ENCODE assay signal across 20 mouse cellular contexts in the genomic region with DNA sequence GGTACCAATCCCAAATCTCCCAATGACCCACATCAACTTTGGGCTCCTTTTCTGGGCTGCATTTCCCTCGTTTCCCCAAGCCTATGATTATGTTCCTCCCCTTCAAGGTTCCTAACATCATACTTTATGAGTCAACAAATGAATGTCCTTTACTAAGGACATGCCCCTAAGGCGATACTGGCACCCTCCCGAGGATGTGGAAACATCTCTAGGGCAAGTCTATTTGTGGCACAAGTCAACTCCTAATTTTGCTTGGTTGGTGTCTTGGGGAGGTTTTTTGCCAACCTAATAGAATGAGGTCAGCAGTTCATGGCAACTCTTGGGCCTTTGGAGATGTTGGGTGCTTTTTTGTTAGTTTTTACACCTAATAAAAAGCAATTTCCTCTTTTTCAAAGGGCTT.
"Had no signal": no experiment of that assay in that cellular context is flagged by ENCODE, and none has a peak within 500 bp of the region (broad histone marks: within the 10 kb centered on the region; RNA-seq: fewer than 3 reads in every experiment).

No protein-coding gene starts in this region.

- H3K4me3 ChIP-seq: layer of hippocampus, adult 2 months; left cerebral cortex, adult 2 months; liver, embryonic 13.5 days; midbrain, embryonic 12.5 days; midbrain, embryonic 15.5 days; myocyte; neural tube, embryonic 13.5 days; stomach, embryonic 15.5 days had no signal

- H3K27me3 ChIP-seq: liver, embryonic 13.5 days; midbrain, embryonic 12.5 days; midbrain, embryonic 15.5 days; neural tube, embryonic 13.5 days; stomach, embryonic 15.5 days had no signal

- DNase-seq: kidney, adult 2 months; kidney, postnatal 25 days; layer of hippocampus, postnatal 36 days; left cerebral cortex, postnatal 4 days; liver, embryonic 13.5 days; lung, adult 2 months; lung, postnatal 14 days; lung, postnatal 4 days; retina, postnatal 1 day; right cerebral cortex, postnatal 25 days; spleen, adult 18-20 months; thymus, postnatal 25 days had no signal

- H3K27ac ChIP-seq: kidney, postnatal 0 days; layer of hippocampus, adult 2 months; left cerebral cortex, adult 2 months; liver, embryonic 13.5 days; midbrain, embryonic 12.5 days; midbrain, embryonic 15.5 days; neural tube, embryonic 13.5 days; stomach, embryonic 15.5 days had no signal

- ATAC-seq: midbrain, embryonic 15.5 days had no signal

- H3K9ac ChIP-seq: liver, embryonic 13.5 days; midbrain, embryonic 12.5 days; midbrain, embryonic 15.5 days; neural tube, embryonic 13.5 days; stomach, embryonic 15.5 days had no signal

- H3K36me3 ChIP-seq: liver, embryonic 13.5 days; midbrain, embryonic 12.5 days; midbrain, embryonic 15.5 days; neural tube, embryonic 13.5 days; stomach, embryonic 15.5 days had no signal

- H3K4me2 ChIP-seq: liver, embryonic 13.5 days; midbrain, embryonic 12.5 days; midbrain, embryonic 15.5 days; neural tube, embryonic 13.5 days; stomach, embryonic 15.5 days had no signal

- H3K9me3 ChIP-seq: liver, embryonic 13.5 days; midbrain, embryonic 12.5 days; midbrain, embryonic 15.5 days; neural tube, embryonic 13.5 days; stomach, embryonic 15.5 days had no signal

- H3K4me1 ChIP-seq: liver, embryonic 13.5 days; midbrain, embryonic 12.5 days; midbrain, embryonic 15.5 days; neural tube, embryonic 13.5 days; stomach, embryonic 15.5 days had no signal
